Mouse (Mus musculus): ENCODE results near the gene Sirt2. TPM values are rescaled to one million over a fixed set of nuclear protein-coding genes. Genes with fewer than 3 reads are reported as not detected.

Sirt2 gene
- total RNA-seq, 2 experiments from 2014 or later, result 56.4 to 58.3 TPM

Other genes starting within 250 kb of the Sirt2 start
- not detected for gene Ifnl3, start 243.9 kb upstream of the Sirt2 start, total RNA-seq (2021)
- gene Sycn, start 225.8 kb upstream of the Sirt2 start, total RNA-seq (2021), result not detected
- gene Nccrp1, start 219.5 kb upstream of the Sirt2 start, total RNA-seq (2021), result not detected
- gene Samd4b, start 168.6 kb upstream of the Sirt2 start, total RNA-seq (2021), result 10 to 100 TPM; 49.2 to 50.5 TPM
- 10 to 100 TPM; 21.6 to 22.1 TPM for gene Pak4, start 168.6 kb upstream of the Sirt2 start, total RNA-seq (2021)
- gene Acp7, start 135.4 kb upstream of the Sirt2 start, total RNA-seq (2021), result not detected
- gene Fbxo27, start 73.9 kb upstream of the Sirt2 start, total RNA-seq (2021), result 1 to 10 TPM; 2.2 TPM
- 1 to 10 TPM; 2.6 to 4.2 TPM for gene Fbxo17, start 49.9 kb upstream of the Sirt2 start, total RNA-seq (2021)
- 10 to 100 TPM; 44.5 to 45.9 TPM for gene Mrps12, start 24.9 kb upstream of the Sirt2 start, total RNA-seq (2021)
- gene Sars2, start 24.7 kb upstream of the Sirt2 start, total RNA-seq (2021), result 10 to 100 TPM; 19.3 to 19.9 TPM
- not detected for gene Ccer2, start 10.6 kb upstream of the Sirt2 start, total RNA-seq (2021)
- gene Nfkbib, start 777 bp downstream of the Sirt2 start, total RNA-seq (2021), result 10 to 100 TPM; 14.4 to 14.5 TPM
- gene Rinl, start 22.2 kb downstream of the Sirt2 start, total RNA-seq (2021), result 1 to 10 TPM; 1.1 to 1.8 TPM
- gene Hnrnpl, start 41.8 kb downstream of the Sirt2 start, total RNA-seq (2021), result 100 to 1,000 TPM; 549 to 557 TPM
- gene Ech1, start 58.5 kb downstream of the Sirt2 start, total RNA-seq (2021), result 100 to 1,000 TPM; 647 to 783 TPM
- gene Lgals4, start 67.1 kb downstream of the Sirt2 start, total RNA-seq (2021), result 10 to 100 TPM; 17.8 to 20.8 TPM
- gene Lgals7, start 97.1 kb downstream of the Sirt2 start, total RNA-seq (2021), result 1 to 10 TPM; 1.4 to 4.4 TPM
- under 1 TPM; 0.31 to 0.83 TPM for gene Capn12, start 114.7 kb downstream of the Sirt2 start, total RNA-seq (2021)
- gene Actn4, start 195.6 kb downstream of the Sirt2 start, total RNA-seq (2021), result 100 to 1,000 TPM; 224 to 231 TPM
- 100 to 1,000 TPM; 205 to 208 TPM for gene Eif3k, start 215.1 kb downstream of the Sirt2 start, total RNA-seq (2021)
- 1 to 10 TPM; 1.6 to 2.0 TPM for gene Map4k1, start 215.3 kb downstream of the Sirt2 start, total RNA-seq (2021)

All from heart, postnatal 4 days (tissue).